Mouse (Mus musculus) embryonic facial prominence, embryonic 12.5 days (tissue): Measurements from ENCODE around the gene Trpm3. TPM values are rescaled to one million over a fixed set of nuclear protein-coding genes. Genes with fewer than 3 reads are reported as not detected.

Experiments used
- ATAC-seq: fragments of 200-750 bp; cut with Nextera tagmentation; 2 replicates; pipeline ENCODE4 v1.8.0; 2017; ENCODE audit not compliant: insufficient number of reproducible peaks, insufficient read depth, low FRiP score, low TSS enrichment
- H3K27ac ChIP-seq: fragments of 300-500 bp; sonication (generic); 2 replicates; pipeline ENCODE4 v1.5.1; 2016; ENCODE audit warnings: mild to moderate bottlenecking
- H3K27me3 ChIP-seq: fragments of 300-500 bp; sonication (generic); 2 replicates; pipeline ENCODE4 v1.6.1; 2016; ENCODE audit warnings: mild to moderate bottlenecking, moderate library complexity
- H3K36me3 ChIP-seq: fragments of 300-500 bp; sonication (generic); 2 replicates; pipeline ENCODE4 v1.6.1; 2016; ENCODE audit warnings: mild to moderate bottlenecking
- H3K4me1 ChIP-seq: fragments of 300-500 bp; sonication (generic); 2 replicates; pipeline ENCODE4 v1.6.1; 2016
- H3K4me2 ChIP-seq: fragments of 300-500 bp; sonication (generic); replicated peaks from 2 replicates; pipeline ENCODE4 v1.6.1; 2016; ENCODE audit warnings: mild to moderate bottlenecking, moderate library complexity
- H3K4me3 ChIP-seq: fragments of 300-500 bp; sonication (generic); 2 replicates; pipeline ENCODE4 v1.5.1; 2016; ENCODE audit warnings: mild to moderate bottlenecking
- H3K9ac ChIP-seq: fragments of 300-500 bp; sonication (generic); 2 replicates; pipeline ENCODE4 v1.6.1; 2016; ENCODE audit warnings: mild to moderate bottlenecking, moderate library complexity
- H3K9me3 ChIP-seq: fragments of 300-500 bp; sonication (generic); 2 replicates; pipeline ENCODE4 v1.6.1; 2016; ENCODE audit warnings: mild to moderate bottlenecking, moderate library complexity
- WGBS: fragments of 180-500 bp; shearing (Covaris S2); methylation state at CpG from one replicate; pipeline ENCODE4 v1.1.7; 2016; 5-methylcytosine and 5-hydroxymethylcytosine counted together
- polyA plus RNA-seq: library from polyadenylated mRNA; unstranded; fragments of >200 nt; fragmentation: Nextera tagmentation; extraction: Ambion mirVana; gene quantifications from 2 replicates; pipeline ENCODE4 v1.2.1, GENCODE M21; 2016

Trpm3 gene
- polyA plus RNA-seq, 1 experiment from 2014 or later: 12.5 TPM

DNA sequence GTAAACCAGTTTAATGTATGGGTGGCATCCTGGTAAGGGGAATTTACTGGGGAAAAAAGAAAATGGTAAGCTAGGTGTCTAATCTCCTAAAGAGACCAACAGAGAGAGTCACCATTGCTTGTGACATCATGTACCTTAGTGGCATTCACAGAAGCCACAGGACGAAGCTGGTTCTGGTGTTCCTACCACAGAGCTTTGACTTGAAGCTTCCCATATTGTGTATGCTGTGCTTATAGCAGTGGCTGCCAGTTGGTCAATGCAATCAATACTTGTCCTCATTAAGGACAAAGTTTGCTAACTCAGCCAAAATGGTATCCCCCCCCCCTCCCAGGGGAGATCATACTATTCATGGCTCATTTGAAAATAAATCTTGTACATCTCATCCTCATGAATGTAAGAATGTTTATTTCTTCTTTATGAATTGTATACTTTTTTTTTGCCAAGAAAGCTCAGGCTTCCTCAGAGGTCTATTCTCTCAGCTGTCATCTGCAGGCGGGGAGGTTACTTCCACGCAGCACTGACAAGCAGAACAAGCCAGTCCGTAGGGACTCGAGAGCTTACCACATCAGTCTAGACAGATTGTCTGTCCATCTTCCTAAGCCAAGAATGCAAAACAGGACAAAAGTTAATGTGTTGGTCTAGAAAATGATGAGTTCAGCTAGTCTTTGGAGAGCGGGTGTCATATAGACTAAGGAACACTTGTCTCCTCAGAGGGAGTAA lies 404.3 kb downstream of the Trpm3 start:
- no peaks in the 10 kb centered on the region for H3K4me1 ChIP-seq
- no peak overlapping the region for H3K9ac ChIP-seq
- no peaks in the 10 kb centered on the region for H3K27me3 ChIP-seq
- no peaks in the 10 kb centered on the region for H3K9me3 ChIP-seq
- H3K4me3 ChIP-seq: no peak overlapping the region
- no peaks in the 10 kb centered on the region for H3K36me3 ChIP-seq
- ATAC-seq: no peak
- H3K4me2 ChIP-seq: no peak overlapping the region
- H3K27ac ChIP-seq: no peak overlapping the region
- 85% methylated on average over 6 of the region's 6 CpGs for WGBS

- Histone ChIP-seq H3K36me3 (no peaks in the 10 kb centered on the region), H3K27ac (no peak overlapping the region), H3K27me3 (no peaks in the 10 kb centered on the region), H3K4me2 (no peak overlapping the region), H3K4me3 (no peak overlapping the region), H3K9me3 (no peaks in the 10 kb centered on the region), H3K4me1 (peaks cover 7% of the 10 kb centered on the region), H3K9ac (no peak overlapping the region)
- no peak for ATAC-seq
- 30% methylated on average over 5 of the region's 5 CpGs for WGBS
These were observed 413.3 kb downstream of the Trpm3 start for GRCm38 (mm10) chr19:22552179-22552578.

DNA sequence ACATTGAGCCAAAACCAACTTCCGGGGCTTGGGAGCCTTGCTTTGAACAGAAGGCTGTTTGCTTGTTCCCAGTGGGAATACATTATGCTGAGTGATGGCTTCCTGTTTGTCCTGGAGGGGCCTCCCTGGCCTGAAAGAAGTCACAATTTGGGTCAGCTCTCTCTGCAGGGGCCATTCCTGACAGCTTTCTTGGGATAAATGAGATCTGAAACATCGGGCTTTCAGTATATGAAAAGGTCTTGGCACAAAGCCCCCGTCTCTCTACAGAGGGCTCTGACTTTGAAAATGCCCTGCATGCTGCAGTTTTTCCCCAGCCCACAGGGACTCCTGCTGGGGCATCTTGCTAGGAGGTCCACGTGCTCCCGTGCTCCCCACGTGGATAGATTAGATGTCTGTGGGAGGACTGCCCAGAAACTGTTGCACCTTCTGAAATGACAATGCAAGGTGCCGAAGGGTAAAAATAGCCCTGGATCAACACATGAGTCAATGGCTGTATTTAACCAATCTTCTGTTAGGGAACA lies 415.6 kb downstream of the Trpm3 start:
- Histone ChIP-seq H3K4me3 (no peak overlapping the region), H3K27ac (no peak overlapping the region), H3K4me1 (peaks cover 7% of the 10 kb centered on the region), H3K36me3 (no peaks in the 10 kb centered on the region), H3K4me2 (no peak overlapping the region), H3K27me3 (no peaks in the 10 kb centered on the region), H3K9ac (no peak overlapping the region), H3K9me3 (no peaks in the 10 kb centered on the region)
- ATAC-seq: no peak
- 10% methylated on average over 7 of the region's 7 CpGs for WGBS

DNA sequence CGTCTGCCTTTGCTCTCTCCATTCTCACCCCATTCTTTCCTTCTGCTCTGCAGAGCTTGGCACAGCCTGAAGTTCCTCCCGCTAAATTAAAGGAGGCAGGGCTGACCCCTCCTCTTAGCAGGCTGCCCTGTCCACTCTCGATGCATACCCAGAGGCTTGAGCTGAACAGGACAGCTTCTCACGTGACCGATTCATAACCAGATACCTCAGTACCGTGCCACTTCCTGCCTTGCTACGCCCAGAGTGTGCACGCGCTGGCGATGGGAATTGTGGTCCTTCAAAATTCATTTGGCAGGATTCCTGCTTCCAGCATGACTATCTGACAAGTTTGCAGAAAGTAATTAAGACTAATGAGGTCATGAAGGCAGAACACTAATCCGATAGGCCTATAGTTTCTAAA lies 433.6 kb downstream of the Trpm3 start:
- H3K4me2 ChIP-seq: no peak overlapping the region
- no peaks in the 10 kb centered on the region for H3K9me3 ChIP-seq
- H3K9ac ChIP-seq: no peak overlapping the region
- no peak overlapping the region for H3K27ac ChIP-seq
- no peaks in the 10 kb centered on the region for H3K36me3 ChIP-seq
- 67% methylated on average over 11 of the region's 11 CpGs for WGBS
- no peak overlapping the region for H3K4me3 ChIP-seq
- no peaks in the 10 kb centered on the region for H3K27me3 ChIP-seq
- H3K4me1 ChIP-seq: no peaks in the 10 kb centered on the region
- no peak for ATAC-seq

GRCm38 (mm10) chr19:22572849-22573248 lies 434.0 kb downstream of the Trpm3 start:
- Histone ChIP-seq H3K9me3 (no peaks in the 10 kb centered on the region), H3K4me1 (no peaks in the 10 kb centered on the region), H3K36me3 (no peaks in the 10 kb centered on the region), H3K4me2 (no peak overlapping the region), H3K9ac (no peak overlapping the region), H3K4me3 (no peak overlapping the region), H3K27me3 (no peaks in the 10 kb centered on the region), H3K27ac (no peak overlapping the region)
- ATAC-seq: no peak
- 82% methylated on average over 2 of the region's 2 CpGs for WGBS

DNA sequence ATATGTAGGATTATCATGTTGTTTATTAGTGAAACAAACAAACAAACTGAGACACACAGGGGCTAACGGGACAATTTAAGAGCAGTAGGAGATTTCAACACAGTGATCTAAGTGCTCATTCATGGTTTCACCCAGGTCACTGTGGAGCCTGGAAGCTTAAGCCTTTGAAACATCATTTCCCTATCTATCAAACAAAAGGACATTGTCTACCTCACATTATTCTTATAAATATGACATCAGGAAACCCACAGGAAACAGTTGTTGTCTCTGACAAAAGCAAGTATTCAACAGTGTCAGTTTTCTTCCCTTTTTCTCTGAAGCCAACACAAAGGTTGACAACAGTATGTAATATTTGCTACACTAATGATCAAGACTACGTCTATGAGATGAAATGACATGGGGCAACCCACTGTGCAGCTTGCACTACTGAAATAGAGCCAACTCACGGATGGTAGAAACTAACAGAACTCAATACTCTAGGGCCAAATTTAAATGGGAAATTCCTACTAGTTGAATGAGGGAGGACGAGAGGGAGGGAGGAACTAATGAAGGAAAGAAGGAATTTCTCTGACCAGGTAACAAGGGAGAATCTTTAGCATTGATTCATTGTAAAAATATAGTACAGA lies 443.4 kb downstream of the Trpm3 start:
- Histone ChIP-seq H3K27me3 (no peaks in the 10 kb centered on the region), H3K9ac (no peak overlapping the region), H3K4me1 (no peaks in the 10 kb centered on the region), H3K27ac (no peak overlapping the region), H3K4me3 (no peak overlapping the region), H3K36me3 (no peaks in the 10 kb centered on the region), H3K4me2 (no peak overlapping the region), H3K9me3 (no peaks in the 10 kb centered on the region)
- ATAC-seq: no peak
- 74% methylated on average over 4 of the region's 4 CpGs for WGBS

DNA sequence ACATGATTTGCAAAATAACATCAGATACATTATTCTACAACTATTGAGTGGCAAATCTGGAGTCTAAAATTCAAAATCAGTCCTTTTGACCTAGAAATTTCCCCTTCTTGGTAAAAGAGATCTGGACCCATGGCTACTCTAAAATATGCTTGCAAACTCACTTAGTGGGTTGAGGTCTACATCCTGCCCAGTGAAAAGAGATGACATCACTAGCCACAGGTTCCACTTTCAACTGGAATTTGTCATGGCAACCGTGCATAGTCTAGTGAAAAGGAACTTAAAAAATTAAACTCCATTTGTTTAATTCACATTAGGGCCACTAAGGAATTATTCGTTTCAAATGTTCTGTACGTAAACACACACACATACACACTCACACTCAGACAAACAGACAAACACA lies 455.6 kb downstream of the Trpm3 start:
- H3K4me2 ChIP-seq: no peak overlapping the region
- 91% methylated on average over 3 of the region's 3 CpGs for WGBS
- H3K36me3 ChIP-seq: no peaks in the 10 kb centered on the region
- peaks cover 5% of the 10 kb centered on the region; the same call in 1 of the 2 replicates for H3K4me1 ChIP-seq
- H3K9ac ChIP-seq: no peak overlapping the region
- no peak overlapping the region for H3K27ac ChIP-seq
- ATAC-seq: no peak
- H3K9me3 ChIP-seq: no peaks in the 10 kb centered on the region
- no peak overlapping the region for H3K4me3 ChIP-seq
- H3K27me3 ChIP-seq: no peaks in the 10 kb centered on the region

DNA sequence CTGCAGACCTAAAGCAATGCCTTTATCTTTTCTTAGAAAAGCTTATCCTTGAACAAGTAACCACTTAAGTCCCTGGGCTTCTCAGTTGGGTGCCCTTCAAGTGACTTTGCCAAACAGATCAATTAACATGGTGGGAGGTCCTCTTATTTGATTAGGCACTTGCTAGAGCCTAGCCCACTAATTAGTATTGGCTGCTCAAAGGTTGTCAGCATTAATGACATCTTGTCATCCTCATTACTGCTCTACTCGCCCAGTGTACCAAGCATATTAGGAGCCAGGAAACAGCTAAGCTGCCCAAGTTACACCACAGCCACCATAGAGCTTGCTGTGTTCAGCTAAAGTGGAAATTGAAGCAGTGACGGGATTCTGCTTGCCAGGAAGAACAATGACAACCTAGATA lies 456.4 kb downstream of the Trpm3 start:
- Histone ChIP-seq H3K36me3 (no peaks in the 10 kb centered on the region), H3K4me1 (peaks cover 5% of the 10 kb centered on the region; the same call in 1 of the 2 replicates), H3K9me3 (no peaks in the 10 kb centered on the region), H3K4me3 (no peak overlapping the region), H3K27ac (no peak overlapping the region), H3K4me2 (no peak overlapping the region), H3K27me3 (no peaks in the 10 kb centered on the region), H3K9ac (no peak overlapping the region)
- 54% methylated on average over 2 of the region's 2 CpGs for WGBS
- ATAC-seq: no peak

GRCm38 (mm10) chr19:22596715-22597114 lies 457.9 kb downstream of the Trpm3 start:
- Histone ChIP-seq H3K4me3 (no peak overlapping the region), H3K27me3 (no peaks in the 10 kb centered on the region), H3K9ac (no peak overlapping the region), H3K27ac (no peak overlapping the region), H3K4me2 (no peak overlapping the region), H3K4me1 (peaks cover 5% of the 10 kb centered on the region; the same call in 1 of the 2 replicates), H3K9me3 (no peaks in the 10 kb centered on the region), H3K36me3 (no peaks in the 10 kb centered on the region)
- ATAC-seq: no peak
- 55% methylated on average over 3 of the region's 3 CpGs for WGBS

GRCm38 (mm10) chr19:22604322-22604721 lies 465.5 kb downstream of the Trpm3 start:
- Histone ChIP-seq H3K4me3 (no peak overlapping the region), H3K27ac (no peak overlapping the region), H3K36me3 (no peaks in the 10 kb centered on the region), H3K4me1 (no peaks in the 10 kb centered on the region), H3K9me3 (no peaks in the 10 kb centered on the region), H3K4me2 (no peak overlapping the region), H3K27me3 (no peaks in the 10 kb centered on the region), H3K9ac (no peak overlapping the region)
- no peak for ATAC-seq
- WGBS: 37% methylated on average over 4 of the region's 4 CpGs

GRCm38 (mm10) chr19:22607985-22608684 lies 469.3 kb downstream of the Trpm3 start:
- H3K9me3 ChIP-seq: no peaks in the 10 kb centered on the region
- no peaks in the 10 kb centered on the region for H3K4me1 ChIP-seq
- no peak overlapping the region for H3K9ac ChIP-seq
- no peak overlapping the region for H3K27ac ChIP-seq
- WGBS: 65% methylated on average over 5 of the region's 5 CpGs
- H3K4me3 ChIP-seq: no peak overlapping the region
- H3K27me3 ChIP-seq: no peaks in the 10 kb centered on the region
- no peaks in the 10 kb centered on the region for H3K36me3 ChIP-seq
- H3K4me2 ChIP-seq: no peak overlapping the region
- no peak for ATAC-seq

DNA sequence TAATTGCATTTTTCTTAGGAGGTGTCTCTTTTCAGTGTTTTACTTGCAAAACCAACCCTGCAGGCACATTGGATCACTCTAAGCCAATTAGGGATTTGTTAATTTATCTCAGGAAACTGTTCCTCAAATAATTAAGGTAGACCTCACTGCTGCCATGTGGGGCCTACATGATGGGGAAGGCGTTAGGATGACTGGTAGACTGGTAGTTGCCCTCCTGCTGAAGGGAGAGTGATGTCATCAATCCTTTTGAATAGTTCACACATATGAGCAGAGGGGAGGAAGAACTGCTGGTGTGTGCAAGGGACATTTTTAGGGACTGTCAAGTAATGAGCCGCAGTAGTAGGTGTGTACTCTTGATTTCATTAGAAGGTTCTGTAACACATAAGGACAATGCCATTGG lies 472.8 kb downstream of the Trpm3 start:
- H3K9ac ChIP-seq: no peak overlapping the region
- WGBS: 79% methylated on average over 2 of the region's 2 CpGs

More for the DNA sequence above, 472.8 kb downstream of the Trpm3 start:
- no peak for ATAC-seq
- H3K27me3 ChIP-seq: no peaks in the 10 kb centered on the region
- no peak overlapping the region for H3K4me3 ChIP-seq
- H3K36me3 ChIP-seq: no peaks in the 10 kb centered on the region
- H3K27ac ChIP-seq: no peak overlapping the region
- H3K4me1 ChIP-seq: no peaks in the 10 kb centered on the region
- no peak overlapping the region for H3K4me2 ChIP-seq
- no peaks in the 10 kb centered on the region for H3K9me3 ChIP-seq
